Mouse (Mus musculus): ENCODE measurements around the gene Slc34a1.
A peak's percentile ranks its signal among the peaks of the same experiment; 100 is the strongest.

Gene Slc34a1

GRCm38 (mm10) chr13:55444286-55444936 lies 46.4 kb downstream of the Slc34a1 start:
- DNase-seq (ENCODE audit: low spot score) = no peak

GRCm38 (mm10) chr13:55444937-55445315 lies 46.9 kb downstream of the Slc34a1 start, which contains the start of gene Grk6:
Grk6 (plus strand) TSS chr13:55445072.
- DNase-seq (ENCODE audit: low spot score) = peak; percentile 98

GRCm38 (mm10) chr13:55445361-55446091 lies 47.5 kb downstream of the Slc34a1 start:
- no peak for DNase-seq (ENCODE audit: low spot score)

GRCm38 (mm10) chr13:55446483-55447105 lies 48.6 kb downstream of the Slc34a1 start:
- no peak for DNase-seq (ENCODE audit: low spot score)

GRCm38 (mm10) chr13:55447543-55447943 lies 49.6 kb downstream of the Slc34a1 start:
- no peak for DNase-seq (ENCODE audit: low spot score)

- DNase-seq (ENCODE audit: low spot score) = no peak
Measured at GRCm38 (mm10) chr13:55448131-55448530, 50.1 kb downstream of the Slc34a1 start.

- DNase-seq (ENCODE audit: low spot score) = no peak
Measured at GRCm38 (mm10) chr13:55449205-55449604, 51.2 kb downstream of the Slc34a1 start.

- no peak for DNase-seq (ENCODE audit: low spot score)
Measured at GRCm38 (mm10) chr13:55449679-55450441, 51.9 kb downstream of the Slc34a1 start.

- no peak for DNase-seq (ENCODE audit: low spot score)
Measured at GRCm38 (mm10) chr13:55450511-55450980, 52.6 kb downstream of the Slc34a1 start.

- DNase-seq (ENCODE audit: low spot score) = no peak
Measured at GRCm38 (mm10) chr13:55451296-55451695, 53.3 kb downstream of the Slc34a1 start.

- no peak for DNase-seq (ENCODE audit: low spot score)
Measured at GRCm38 (mm10) chr13:55451785-55452549, 54.0 kb downstream of the Slc34a1 start.

- no peak for DNase-seq (ENCODE audit: low spot score)
Measured at GRCm38 (mm10) chr13:55462965-55463364, 65.0 kb downstream of the Slc34a1 start.

GRCm38 (mm10) chr13:55463399-55464026 lies 65.5 kb downstream of the Slc34a1 start:
- no peak for DNase-seq (ENCODE audit: low spot score)

- DNase-seq (ENCODE audit: low spot score) = no peak
Measured at GRCm38 (mm10) chr13:55464027-55464884, 66.3 kb downstream of the Slc34a1 start, which contains the start of gene Prr7. Prr7 (plus strand) TSS chr13:55464267.

- DNase-seq (ENCODE audit: low spot score) = no peak
Measured at GRCm38 (mm10) chr13:55465184-55465583, 67.2 kb downstream of the Slc34a1 start.
